Comparison of ENCODE assay signal across 8 mouse cellular contexts in the genomic region with DNA sequence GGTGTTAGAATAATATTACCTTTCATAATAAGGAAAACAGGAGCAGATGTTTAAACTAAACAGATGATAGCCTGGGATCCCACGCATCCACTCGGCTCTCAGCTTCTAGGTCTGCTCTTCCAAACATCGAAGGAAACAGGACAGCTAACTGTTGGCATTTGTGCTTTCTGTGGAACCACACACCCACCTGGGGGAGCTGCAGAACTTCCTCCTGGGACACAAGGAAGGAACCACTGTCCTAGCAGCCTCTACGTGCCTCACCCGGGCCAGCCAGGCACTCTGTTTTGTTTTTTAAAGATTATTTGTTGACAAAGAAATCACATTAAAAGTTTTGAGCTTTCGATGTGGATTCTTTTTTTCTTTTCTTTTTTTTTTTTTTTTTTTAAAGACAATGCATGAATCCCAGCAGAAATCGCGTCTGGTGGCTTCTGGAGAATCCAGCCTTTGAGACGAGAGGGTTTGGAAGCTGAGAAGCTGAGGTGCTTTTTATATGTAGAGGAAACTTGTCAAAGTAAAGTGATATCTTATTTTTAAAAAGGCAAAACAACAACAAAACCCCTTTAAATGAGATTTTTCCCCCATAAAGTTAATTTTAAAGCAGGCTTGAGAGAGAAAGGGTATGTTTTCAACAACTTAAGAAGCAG. TPM values are rescaled to one million over a fixed set of nuclear protein-coding genes. Genes with fewer than 3 reads are reported as not detected.
DNase-seq lines count a peak whose midpoint lies in the region; ATAC-seq lines count a peak whose summit lies in the region.

No protein-coding gene starts in this region.

- ATAC-seq in heart, embryonic 11.5 days (replicated peaks; ENCODE audit: insufficient number of reproducible peaks, low FRiP score, low TSS enrichment): no peak
- no peak for ATAC-seq in embryonic facial prominence, embryonic 14.5 days (ENCODE audit: low read depth)
- no peak for ATAC-seq in kidney, embryonic 14.5 days (ENCODE audit: low FRiP score, low TSS enrichment)
- ATAC-seq in megakaryocyte-erythroid progenitor cell, adult 5-6 weeks (replicated peaks; ENCODE audit: low FRiP score, low TSS enrichment, poor library complexity, severe bottlenecking): no peak

- WGBS in heart, embryonic 11.5 days (ENCODE audit: insufficient replicate concordance): 19% methylated on average over 9 of the region's 9 CpGs
- 6% methylated on average over 9 of the region's 9 CpGs for WGBS in embryonic facial prominence, embryonic 14.5 days
- 8% methylated on average over 9 of the region's 9 CpGs for WGBS in kidney, embryonic 14.5 days
- WGBS in macrophage (ENCODE audit: missing documents): 2% methylated on average over 6 of the region's 9 CpGs

- H3K27me3 ChIP-seq in heart, embryonic 11.5 days (ENCODE audit: control insufficient read depth, insufficient read depth, low read length): no peaks in the 10 kb centered on the region
- H3K27me3 ChIP-seq in embryonic facial prominence, embryonic 14.5 days (replicated peaks; ENCODE audit: control insufficient read depth, insufficient read depth, low read length): no peaks in the 10 kb centered on the region
- H3K27me3 ChIP-seq in kidney, embryonic 14.5 days (ENCODE audit: control insufficient read depth, insufficient read depth, low read length): no peaks in the 10 kb centered on the region

- H3K27ac ChIP-seq in heart, embryonic 11.5 days (ENCODE audit: low read depth, low read length): peak overlapping the region; percentile 90
- peak overlapping the region; percentile 91 for H3K27ac ChIP-seq in embryonic facial prominence, embryonic 14.5 days (replicated peaks; ENCODE audit: low read depth, low read length)
- peak overlapping the region; percentile 92 for H3K27ac ChIP-seq in kidney, embryonic 14.5 days (ENCODE audit: low read depth, low read length)
- peak overlapping the region; percentile 82 for H3K27ac ChIP-seq in macrophage

- H3K4me1 ChIP-seq in heart, embryonic 11.5 days (ENCODE audit: control insufficient read depth, insufficient read depth, low read length): peaks cover 49% of the 10 kb centered on the region
- peaks cover 48% of the 10 kb centered on the region for H3K4me1 ChIP-seq in embryonic facial prominence, embryonic 14.5 days (ENCODE audit: control insufficient read depth, insufficient read depth, low read length)
- H3K4me1 ChIP-seq in kidney, embryonic 14.5 days (ENCODE audit: control insufficient read depth, insufficient read depth, low read length): peaks cover 49% of the 10 kb centered on the region

- no peaks in the 10 kb centered on the region for H3K9me3 ChIP-seq in heart, embryonic 11.5 days (replicated peaks; ENCODE audit: control insufficient read depth, low read length)
- H3K9me3 ChIP-seq in embryonic facial prominence, embryonic 14.5 days (ENCODE audit: control insufficient read depth, low read length): no peaks in the 10 kb centered on the region
- H3K9me3 ChIP-seq in kidney, embryonic 14.5 days (ENCODE audit: control insufficient read depth, low read length): no peaks in the 10 kb centered on the region; the same call in 1 of the 2 replicates

- peak overlapping the region; percentile 73 for H3K4me3 ChIP-seq in heart, embryonic 11.5 days (ENCODE audit: low read depth, low read length)
- H3K4me3 ChIP-seq in embryonic facial prominence, embryonic 14.5 days (ENCODE audit: low read depth, low read length): peak overlapping the region; percentile 64
- peak overlapping the region; percentile 56 for H3K4me3 ChIP-seq in kidney, embryonic 14.5 days (ENCODE audit: low read length)
- H3K4me3 ChIP-seq in macrophage (ENCODE audit: inconsistent target): peak overlapping the region; percentile 76

- peak overlapping the region; percentile 97 for H3K9ac ChIP-seq in heart, embryonic 11.5 days (ENCODE audit: low read depth, low read length)
- H3K9ac ChIP-seq in embryonic facial prominence, embryonic 14.5 days (ENCODE audit: low read depth, low read length): peak overlapping the region; percentile 73
- H3K9ac ChIP-seq in kidney, embryonic 14.5 days (ENCODE audit: low read depth, low read length): peak overlapping the region; percentile 93

- peaks cover 64% of the 10 kb centered on the region for H3K79me2 ChIP-seq in macrophage (ENCODE audit: inconsistent target)

- H3K4me2 ChIP-seq in heart, embryonic 11.5 days: peak overlapping the region; percentile 67
- H3K4me2 ChIP-seq in embryonic facial prominence, embryonic 14.5 days (ENCODE audit: low read depth, low read length): peak overlapping the region; percentile 61
- H3K4me2 ChIP-seq in kidney, embryonic 14.5 days (replicated peaks; ENCODE audit: low read depth, low read length): peak overlapping the region; percentile 66

- no peaks in the 10 kb centered on the region for H3K36me3 ChIP-seq in heart, embryonic 11.5 days (ENCODE audit: control insufficient read depth, insufficient read depth, low read length)
- peaks cover 8% of the 10 kb centered on the region; the same call in 1 of the 2 replicates for H3K36me3 ChIP-seq in embryonic facial prominence, embryonic 14.5 days (ENCODE audit: control insufficient read depth, insufficient read depth, low read length)
- H3K36me3 ChIP-seq in kidney, embryonic 14.5 days (ENCODE audit: control insufficient read depth, insufficient read depth, low read length): no peaks in the 10 kb centered on the region
- H3K36me3 ChIP-seq in macrophage (ENCODE audit: inconsistent target): no peaks in the 10 kb centered on the region

- DNase-seq in heart, adult 11 months: no peak
- DNase-seq in embryonic facial prominence, embryonic 14.5 days (ENCODE audit: low spot score): peak; percentile 57
- DNase-seq in left cerebral cortex, postnatal 4 days: no peak
- no peak for DNase-seq in right cerebral cortex, postnatal 10 days (ENCODE audit: low spot score in 2 of 2)

- intact Hi-C loops in left cerebral cortex, postnatal 4 days (cut with DNase I): loop anchor here (5.0 kb wide), 1 partner anchor 37 kb away; no protein-coding TSS in a partner anchor

RNA-seq across cellular contexts. Expression of gene Vgll4, which starts 50.0 kb away (rescaled TPM):
- 49.1 and 51.6 TPM in 2 replicates for polyA plus RNA-seq in heart, embryonic 11.5 days (2014; fragmentation: Nextera tagmentation; extraction: Ambion mirVana)
- 76.8 and 80.2 TPM in 2 replicates for polyA plus RNA-seq in embryonic facial prominence, embryonic 14.5 days (2014; fragmentation: Nextera tagmentation; extraction: Ambion mirVana)
- polyA plus RNA-seq in kidney, embryonic 14.5 days (2014; fragmentation: Nextera tagmentation; extraction: Ambion mirVana): 68.8 and 83.0 TPM in 2 replicates
- 10 to 100 TPM in 13 of 26 experiments, 1 to 10 TPM in 13; 1.7 to 50.1 (median 12.1) TPM for total RNA-seq in macrophage (2018; cell fraction: chromatin; rRNA removed)
- 10 to 100 TPM in 22 of 26 experiments, 1 to 10 TPM in 4; 3.6 to 31.6 (median 19.7) TPM for total RNA-seq in macrophage (2018; cell fraction: cytosol; rRNA removed)
- total RNA-seq in macrophage (2018; cell fraction: nucleus; rRNA removed): 10 to 100 TPM in 15 of 26 experiments, 1 to 10 TPM in 11; 2.8 to 48.9 (median 12.4) TPM
- polyA plus RNA-seq in macrophage (2018): 10.4 to 24.8 TPM (median 16.8 TPM) in 3 replicates
- total RNA-seq in left cerebral cortex, postnatal 4 days (2021): 10 to 100 TPM; 60.0 to 63.7 TPM
- total RNA-seq in megakaryocyte-erythroid progenitor cell, adult 5-6 weeks (2014; fragmentation: Nextera tagmentation): 19.1 and 28.6 TPM in 2 replicates
- total RNA-seq in megakaryocyte-erythroid progenitor cell, adult 5-6 weeks (2017): 22.2 and 25.9 TPM in 2 replicates
